Mouse (Mus musculus): ENCODE data around the gene Abhd17c.
"Not testable (repeated sequence)": the region's sequence is repeated elsewhere in the genome, so short reads cannot be mapped to it uniquely, and the experiment has no call there.

Gene Abhd17c

GRCm38 (mm10) chr7:84151001-84151959, at the start of gene Abhd17c:
TSS of gene Abhd17c (minus strand) at chr7:84151893.
- DNase-seq, result peak; percentile 64

GRCm38 (mm10) chr7:84197208-84197860, 45.6 kb upstream of the Abhd17c start:
- no peak for DNase-seq

GRCm38 (mm10) chr7:84196221-84196620, 44.5 kb upstream of the Abhd17c start:
- DNase-seq, result no peak

- DNase-seq, result no peak
These were observed 40.6 kb upstream of the Abhd17c start for GRCm38 (mm10) chr7:84192256-84192655.

- no peak for DNase-seq
These were observed 39.8 kb upstream of the Abhd17c start for GRCm38 (mm10) chr7:84191476-84191875.

DNA sequence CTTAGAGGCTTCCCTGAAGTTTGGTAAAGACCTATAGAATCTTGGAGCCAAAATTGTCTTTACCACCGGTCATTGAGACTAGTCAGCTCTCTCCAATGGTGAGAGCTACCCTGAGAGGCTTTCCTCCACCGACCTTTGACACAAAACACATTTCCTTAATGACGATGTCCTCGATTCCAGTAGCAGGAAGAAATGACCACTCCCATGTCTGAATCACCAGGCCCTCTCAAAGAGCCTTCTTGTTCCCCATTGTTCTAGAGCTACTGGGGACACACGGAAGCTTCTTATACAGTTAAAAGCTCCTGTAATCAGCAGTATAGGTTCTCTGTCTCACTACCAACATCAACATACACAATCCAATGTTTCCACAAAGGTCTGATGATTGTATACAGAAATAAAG, 36.5 kb upstream of the Abhd17c start:
- no peak for DNase-seq

GRCm38 (mm10) chr7:84185196-84185595, 33.5 kb upstream of the Abhd17c start:
- DNase-seq, result no peak

- DNase-seq, result no peak
These were observed 33.0 kb upstream of the Abhd17c start for GRCm38 (mm10) chr7:84184703-84185102.

DNA sequence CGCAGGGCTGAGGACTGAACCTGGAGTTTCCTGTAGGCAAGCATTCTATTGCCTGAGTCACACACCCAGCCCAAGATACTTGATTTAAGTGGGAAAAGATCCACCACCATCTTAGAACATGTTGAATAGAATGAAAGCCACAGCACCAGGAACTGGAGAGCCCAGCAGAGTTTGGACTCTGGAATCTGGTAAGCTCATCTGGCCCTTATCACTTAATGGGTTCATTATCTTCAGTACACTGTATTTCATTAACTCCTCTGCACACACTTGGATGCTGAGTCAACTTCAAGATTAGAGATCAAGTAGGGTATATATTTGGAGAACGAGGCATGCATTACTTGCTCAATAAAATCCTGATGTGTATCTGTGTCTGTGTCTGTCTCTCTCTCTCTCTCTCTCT, 27.1 kb upstream of the Abhd17c start:
- not testable (repeated sequence) for DNase-seq

- DNase-seq, result no peak
These were observed 23.2 kb upstream of the Abhd17c start for GRCm38 (mm10) chr7:84174655-84175448.

GRCm38 (mm10) chr7:84173394-84173793, 21.7 kb upstream of the Abhd17c start:
- peak; percentile 42 for DNase-seq

- no peak for DNase-seq
These were observed 19.6 kb upstream of the Abhd17c start for GRCm38 (mm10) chr7:84171177-84171787.

DNA sequence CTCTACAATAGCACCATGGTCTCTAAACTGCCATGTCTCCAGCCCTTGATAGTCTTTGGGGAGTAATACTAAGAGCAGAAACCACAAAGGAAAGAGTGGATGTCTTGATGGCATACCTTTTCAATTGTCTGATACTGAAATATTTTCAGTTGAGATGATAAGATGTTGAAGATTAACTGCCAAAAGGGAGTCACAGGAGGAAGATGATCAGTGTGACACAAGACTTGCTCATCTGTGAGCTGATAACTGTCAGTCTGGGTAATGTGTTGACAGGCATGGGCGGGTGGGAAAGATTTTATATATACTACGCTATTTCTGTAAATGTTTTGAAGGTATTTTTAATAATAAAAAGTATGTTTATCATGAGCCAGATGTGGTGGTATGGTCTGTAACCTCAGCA, 16.7 kb upstream of the Abhd17c start:
- DNase-seq, result no peak

- no peak for DNase-seq
These were observed 15.2 kb upstream of the Abhd17c start for GRCm38 (mm10) chr7:84166721-84167419.

- peak; percentile 19 for DNase-seq
These were observed 14.3 kb upstream of the Abhd17c start for GRCm38 (mm10) chr7:84166007-84166406.

DNA sequence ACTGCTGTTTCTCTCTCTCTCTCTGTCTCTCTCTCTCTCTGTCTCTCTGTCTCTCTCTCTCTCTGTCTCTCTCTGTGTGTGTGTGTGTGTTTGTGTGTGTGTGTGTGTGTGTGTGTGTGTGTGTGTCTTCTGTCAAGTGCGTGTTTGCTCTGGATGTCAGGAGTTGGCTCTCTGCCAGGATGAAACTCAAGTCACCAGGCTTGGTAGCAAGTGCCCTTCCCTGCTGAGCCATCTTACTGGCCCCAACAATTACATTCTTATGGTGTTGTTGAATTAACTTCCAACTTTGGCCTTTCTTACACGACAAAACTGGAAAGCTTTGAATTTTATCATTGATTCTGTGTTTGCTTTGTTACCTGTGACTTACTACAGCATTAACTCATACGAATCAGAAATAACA, 13.6 kb upstream of the Abhd17c start:
- DNase-seq, result no peak

DNA sequence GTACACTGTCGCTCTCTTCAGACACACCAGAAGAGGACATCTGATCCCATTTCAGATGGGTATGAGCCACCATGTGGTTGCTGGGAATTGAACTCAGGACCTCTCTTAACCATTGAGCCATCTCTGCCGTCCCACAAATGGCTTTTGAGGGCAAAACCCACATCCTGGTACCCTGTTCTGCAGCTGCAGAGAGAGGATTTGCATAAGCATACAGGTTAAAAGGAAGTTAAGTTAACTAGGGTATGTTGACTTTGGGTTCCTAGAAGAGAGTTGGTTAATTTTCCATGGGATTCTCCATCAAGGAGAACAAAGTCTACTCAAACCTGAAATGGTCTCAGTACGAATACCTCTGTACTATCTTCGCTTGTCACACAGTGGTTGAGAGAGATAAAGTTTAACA, 13.2 kb upstream of the Abhd17c start:
- peak; percentile 81 for DNase-seq

DNA sequence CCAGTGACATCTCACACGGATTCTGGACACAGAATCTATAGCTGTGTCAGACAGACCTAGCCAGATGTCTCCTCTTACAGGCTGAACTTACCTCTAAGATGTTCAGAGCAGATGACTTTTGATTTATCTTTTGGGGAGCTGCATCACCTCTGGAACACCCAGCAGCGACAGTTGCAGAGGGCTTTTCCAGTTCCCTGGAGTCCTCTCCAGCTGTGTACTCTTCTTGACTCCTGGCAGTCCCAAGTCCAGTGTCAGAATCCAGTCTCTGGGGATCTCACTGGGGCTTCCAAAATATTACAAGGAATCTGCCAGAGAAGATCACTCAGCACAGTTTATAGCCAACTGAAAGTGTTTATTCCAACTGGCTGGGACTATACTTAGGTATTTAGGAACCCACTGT, 12.7 kb upstream of the Abhd17c start:
- DNase-seq, result no peak

DNA sequence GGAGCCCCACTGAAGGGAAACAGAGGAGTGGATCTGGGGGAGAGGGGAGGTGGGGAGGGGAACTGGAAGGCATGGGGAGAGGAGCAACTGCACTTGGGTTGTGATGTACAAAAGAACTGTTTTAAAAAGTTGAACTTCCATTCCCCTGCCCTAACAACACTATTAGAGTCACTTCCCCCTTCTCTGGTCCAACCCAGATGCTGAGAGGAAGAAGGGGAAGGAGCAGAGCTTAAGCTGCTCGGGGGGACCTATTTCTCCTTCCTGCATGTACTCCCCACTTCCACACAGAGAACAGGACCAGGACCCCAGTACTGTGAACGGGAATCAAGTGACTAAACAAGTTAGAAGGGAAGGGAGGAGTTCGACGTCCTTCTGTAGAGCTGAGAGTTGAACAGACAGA, 11.9 kb upstream of the Abhd17c start:
- DNase-seq, result no peak

DNA sequence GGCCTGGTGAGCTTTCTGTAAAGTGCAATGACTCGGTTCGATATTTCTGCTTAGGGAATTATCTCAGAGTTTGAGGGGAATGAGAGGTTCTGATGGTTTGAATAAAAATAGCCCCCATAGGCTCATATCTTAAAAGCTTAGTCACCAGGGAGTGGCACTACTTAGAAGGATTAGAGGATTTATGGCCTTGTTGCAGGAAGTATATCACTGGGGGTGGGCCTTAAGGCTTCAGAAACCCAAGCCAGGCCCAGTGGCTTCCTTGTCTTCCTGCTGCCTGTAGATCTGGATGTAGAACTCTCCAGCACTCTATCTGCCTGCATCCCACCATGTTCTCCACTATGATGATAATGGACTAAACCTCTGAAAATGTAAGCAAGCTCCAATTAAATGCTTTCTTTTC, 7.7 kb upstream of the Abhd17c start:
- DNase-seq, result no peak

DNA sequence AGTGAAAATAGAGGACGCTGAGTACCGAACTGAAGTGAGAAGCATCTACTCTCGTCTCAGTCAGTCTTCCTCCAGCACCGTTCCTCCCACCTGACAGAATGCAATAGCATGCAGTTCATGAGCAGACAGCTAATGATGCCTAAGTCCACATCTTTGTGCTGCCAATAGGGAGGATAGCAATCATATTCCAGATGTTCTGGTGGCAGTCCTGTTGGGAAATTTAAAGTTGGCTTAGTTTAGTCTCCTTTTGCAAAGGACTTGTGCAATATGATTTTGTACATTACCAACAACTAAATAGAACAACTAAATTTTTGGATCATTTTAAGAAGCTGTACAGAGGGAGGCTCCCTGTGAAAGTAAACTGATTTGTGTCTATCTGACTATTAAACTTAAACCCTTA, 2.1 kb upstream of the Abhd17c start:
- no peak for DNase-seq

DNA sequence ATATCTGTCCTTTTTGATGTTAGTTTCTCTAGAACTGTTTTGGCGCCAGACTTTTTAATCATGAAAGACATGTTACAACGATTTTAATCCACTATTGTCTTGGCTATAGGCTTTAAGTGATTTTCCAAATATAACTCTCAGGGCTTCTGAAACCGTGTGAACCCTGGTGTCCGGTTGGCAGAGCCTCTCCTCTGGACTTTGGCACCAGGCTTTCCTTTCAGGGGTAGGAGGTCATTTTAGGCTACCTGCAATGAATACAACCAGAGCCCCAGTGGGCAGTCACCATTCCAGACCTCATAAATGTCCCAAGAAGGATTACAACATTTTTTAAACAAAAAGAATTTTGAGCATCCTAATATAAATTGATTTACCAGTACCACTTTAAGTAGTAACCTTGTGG, 1.1 kb upstream of the Abhd17c start:
- no peak for DNase-seq
